Mouse (Mus musculus): Measurements from ENCODE around the gene Ddc. TPM values are rescaled to one million over a fixed set of nuclear protein-coding genes. Genes with fewer than 3 reads are reported as not detected.

Gene Ddc
- total and polyA plus RNA-seq, 3 experiments: 0.07 to 0.08 TPM; not detected in 1

DNA sequence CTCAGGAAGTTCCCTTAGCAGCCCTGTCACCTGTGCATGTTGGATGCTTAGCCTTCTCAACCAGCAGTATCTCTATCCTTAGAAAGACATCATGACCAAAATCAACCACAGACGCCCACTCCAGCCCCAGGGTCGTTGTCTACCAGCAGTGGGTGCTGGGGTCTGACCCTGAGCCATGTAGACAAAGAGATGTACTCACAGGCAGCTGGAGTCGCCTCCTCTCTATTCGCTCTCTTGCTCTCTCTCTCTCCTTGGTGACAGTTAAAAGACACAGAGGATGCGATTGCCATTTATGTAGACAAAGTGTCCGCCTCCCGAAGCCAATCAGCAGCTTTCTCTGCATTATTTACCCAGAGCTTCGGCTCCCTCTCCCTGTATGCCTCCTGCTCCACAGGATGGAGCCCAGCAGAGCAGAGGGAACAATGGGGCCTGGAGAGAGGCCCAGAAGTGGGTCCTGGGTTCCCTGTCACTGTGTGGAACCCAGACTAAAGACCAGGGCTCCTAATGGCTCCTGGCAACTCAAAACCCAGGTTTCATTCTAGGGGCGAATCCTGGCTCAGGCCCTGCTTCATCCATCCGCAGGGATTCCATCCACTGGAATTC is 7.7 kb downstream of the Ddc start:
- no peak overlapping the region for H3K27ac ChIP-seq (ENCODE audit: control insufficient read depth, low read depth, low read length)
- H3K4me3 ChIP-seq (ENCODE audit: control insufficient read depth in 1 of 2, insufficient read depth in 1 of 2, low read depth in 2 of 2, low read length in 2 of 2): no peak overlapping the region
- no peak overlapping the region for H3K9ac ChIP-seq (ENCODE audit: control insufficient read depth, low read depth, low read length, poor library complexity, severe bottlenecking)
- TF ChIP-seq NELFE (IDR thresholded peaks at IDR 0.05; ENCODE audit: low read depth, low read length) (no peak), NRF1 (IDR thresholded peaks at IDR 0.05; ENCODE audit: insufficient read depth, low read depth, low read length, poor library complexity, severe bottlenecking) (no peak), MEF2A (IDR thresholded peaks at IDR 0.05; ENCODE audit: extremely low read depth, insufficient replicate concordance, low read depth, low read length, poor library complexity, severe bottlenecking) (no peak), RAD21 (IDR thresholded peaks at IDR 0.05; ENCODE audit: low read depth, low read length) (no peak), ZMIZ1 (IDR thresholded peaks at IDR 0.05; ENCODE audit: low read depth, low read length) (no peak), KAT2A (conservative IDR thresholded peaks at IDR 0.05; ENCODE audit: low read depth, low read length) (no peak), E2F4 (IDR thresholded peaks at IDR 0.05; ENCODE audit: borderline replicate concordance, low read depth, low read length) (no peak), TCF12 (IDR thresholded peaks at IDR 0.05; ENCODE audit: low read depth, low read length) (no peak), CTCF (IDR thresholded peaks at IDR 0.05 in 2 of 3, conservative IDR thresholded peaks at IDR 0.05 in 1 of 3; ENCODE audit: control insufficient read depth in 1 of 3, insufficient read depth in 1 of 3, low read depth in 2 of 3, low read length in 3 of 3, poor library complexity in 1 of 3, severe bottlenecking in 1 of 3) (no peak), USF2 (IDR thresholded peaks at IDR 0.05; ENCODE audit: borderline replicate concordance in 1 of 2, insufficient read depth in 1 of 2, low read depth in 1 of 2, low read length in 2 of 2) (no peak), ZNF384 (IDR thresholded peaks at IDR 0.05; ENCODE audit: low read depth, low read length) (no peak), MAX (IDR thresholded peaks at IDR 0.05; ENCODE audit: low read length) (no peak), POLR2AphosphoS5 (IDR thresholded peaks at IDR 0.05; ENCODE audit: borderline replicate concordance, low read depth, low read length) (no peak), SIN3A (IDR thresholded peaks at IDR 0.05; ENCODE audit: low read length) (no peak), EP300 (IDR thresholded peaks at IDR 0.05; ENCODE audit: low read depth in 1 of 2, low read length in 2 of 2) (no peak)
- H3K27me3 ChIP-seq (ENCODE audit: control insufficient read depth in 1 of 2, insufficient read depth in 2 of 2, low read length in 2 of 2): peaks cover 11% of the 10 kb centered on the region in 2 experiments
- peaks cover 0 to 13% of the 10 kb centered on the region in 2 experiments; a peak in 2 of 4 replicates for H3K36me3 ChIP-seq (ENCODE audit: control insufficient read depth in 1 of 2, insufficient read depth in 2 of 2, low read length in 2 of 2)
- no peaks in the 10 kb centered on the region for H3K9me3 ChIP-seq (replicated peaks; ENCODE audit: insufficient read depth, low read length)
- H3K4me1 ChIP-seq (ENCODE audit: control insufficient read depth in 1 of 2, insufficient read depth in 2 of 2, low read length in 2 of 2): peaks cover 4 to 17% of the 10 kb centered on the region in 2 experiments; a peak in 3 of 4 replicates
- no peaks in the 10 kb centered on the region for H3K79me2 ChIP-seq (ENCODE audit: control insufficient read depth, insufficient read depth, low read length, poor library complexity)
- DNase-seq (ENCODE audit: low read depth, low spot score): no peak

GRCm38 (mm10) chr11:11888727-11889126 is 9.2 kb downstream of the Ddc start:
- peaks cover 6 to 21% of the 10 kb centered on the region in 2 experiments for H3K4me1 ChIP-seq (ENCODE audit: control insufficient read depth in 1 of 2, insufficient read depth in 2 of 2, low read length in 2 of 2)
- no peak overlapping the region for H3K9ac ChIP-seq (ENCODE audit: control insufficient read depth, low read depth, low read length, poor library complexity, severe bottlenecking)
- TF ChIP-seq MYC (IDR thresholded peaks at IDR 0.05; ENCODE audit: low read depth, low read length) (no peak), ELF1 (IDR thresholded peaks at IDR 0.05; ENCODE audit: low read depth, low read length) (no peak), JUND (IDR thresholded peaks at IDR 0.05; ENCODE audit: low read depth, low read length) (no peak), MAZ (IDR thresholded peaks at IDR 0.05; ENCODE audit: low read depth, low read length) (no peak), RAD21 (IDR thresholded peaks at IDR 0.05; ENCODE audit: low read depth, low read length) (no peak)
- no peak for DNase-seq (ENCODE audit: low read depth, low spot score)
- peaks cover 0 to 19% of the 10 kb centered on the region in 2 experiments; a peak in 2 of 4 replicates for H3K36me3 ChIP-seq (ENCODE audit: control insufficient read depth in 1 of 2, insufficient read depth in 2 of 2, low read length in 2 of 2)
- H3K27ac ChIP-seq (ENCODE audit: control insufficient read depth, low read depth, low read length): no peak overlapping the region
- H3K9me3 ChIP-seq (replicated peaks; ENCODE audit: insufficient read depth, low read length): no peaks in the 10 kb centered on the region
- no peak overlapping the region for H3K4me3 ChIP-seq (ENCODE audit: control insufficient read depth in 1 of 2, insufficient read depth in 1 of 2, low read depth in 2 of 2, low read length in 2 of 2)
- no peaks in the 10 kb centered on the region for H3K79me2 ChIP-seq (ENCODE audit: control insufficient read depth, insufficient read depth, low read length, poor library complexity)
- H3K27me3 ChIP-seq (ENCODE audit: control insufficient read depth in 1 of 2, insufficient read depth in 2 of 2, low read length in 2 of 2): peaks cover 7 to 10% of the 10 kb centered on the region in 2 experiments

Data from MEL (cell line).